Mouse (Mus musculus): ENCODE results near the gene Eif4h. TPM values are rescaled to one million over a fixed set of nuclear protein-coding genes. Genes with fewer than 3 reads are reported as not detected.

Eif4h gene
- polyA plus RNA-seq, 1 experiment from 2014 or later = 480 TPM

DNA sequence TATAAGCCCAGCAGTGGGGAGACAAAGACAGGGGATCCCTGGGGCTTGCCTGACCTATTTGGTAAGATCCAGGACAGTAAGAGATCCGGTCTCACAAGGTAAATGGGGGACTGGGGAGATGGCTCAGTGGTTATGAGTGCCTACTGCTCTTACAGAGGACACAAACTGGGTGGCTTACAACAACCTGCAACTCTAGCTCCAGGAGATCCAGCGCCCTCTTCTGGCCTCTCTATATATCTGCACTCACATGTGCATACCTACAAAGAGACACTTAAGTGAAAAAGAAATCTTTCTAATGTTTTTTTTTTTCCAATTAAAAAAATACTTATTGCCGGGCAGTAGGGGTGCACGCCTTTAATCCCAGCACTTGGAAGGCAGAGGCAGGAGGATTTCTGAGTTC lies 7.2 kb upstream of the Eif4h start:
- Histone ChIP-seq H3K9ac (no peak overlapping the region), H3K27ac (no peak overlapping the region), H3K4me2 (replicated peaks) (no peak overlapping the region), H3K27me3 (no peaks in the 10 kb centered on the region), H3K4me3 (no peak overlapping the region), H3K36me3 (no peaks in the 10 kb centered on the region), H3K9me3 (no peaks in the 10 kb centered on the region), H3K4me1 (no peaks in the 10 kb centered on the region)
- no peak for ATAC-seq (ENCODE audit: low FRiP score, low read depth)
- 70% methylated on average over 4 of the region's 4 CpGs for WGBS

DNA sequence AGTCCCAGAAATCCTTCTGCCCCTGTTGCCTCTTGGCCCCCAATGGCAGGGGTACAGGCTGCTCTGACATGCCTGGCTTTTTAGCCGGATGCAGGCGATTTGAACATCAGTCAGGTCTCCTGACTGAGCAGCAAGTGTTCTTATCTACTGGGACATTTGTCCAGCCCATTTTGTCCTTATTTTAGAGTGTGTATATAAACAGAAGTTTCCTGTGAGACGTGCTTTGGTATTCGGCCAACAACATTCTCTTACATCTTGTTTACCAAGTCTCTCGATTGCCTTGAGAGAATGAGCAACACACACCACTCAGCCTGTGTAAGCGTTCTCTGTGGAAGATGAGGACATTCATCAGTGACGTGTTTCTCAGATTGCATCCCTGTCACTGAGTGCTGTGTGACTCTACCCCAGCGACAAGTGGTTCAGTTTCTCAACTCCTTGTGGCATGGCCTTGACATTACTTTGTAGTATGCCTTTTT lies 5.4 kb upstream of the Eif4h start:
- Histone ChIP-seq H3K9ac (no peak overlapping the region), H3K4me2 (replicated peaks) (no peak overlapping the region), H3K27me3 (no peaks in the 10 kb centered on the region), H3K36me3 (no peaks in the 10 kb centered on the region), H3K9me3 (no peaks in the 10 kb centered on the region), H3K4me3 (no peak overlapping the region), H3K4me1 (no peaks in the 10 kb centered on the region), H3K27ac (no peak overlapping the region)
- no peak for ATAC-seq (ENCODE audit: low FRiP score, low read depth)
- 63% methylated on average over 8 of the region's 8 CpGs for WGBS

DNA sequence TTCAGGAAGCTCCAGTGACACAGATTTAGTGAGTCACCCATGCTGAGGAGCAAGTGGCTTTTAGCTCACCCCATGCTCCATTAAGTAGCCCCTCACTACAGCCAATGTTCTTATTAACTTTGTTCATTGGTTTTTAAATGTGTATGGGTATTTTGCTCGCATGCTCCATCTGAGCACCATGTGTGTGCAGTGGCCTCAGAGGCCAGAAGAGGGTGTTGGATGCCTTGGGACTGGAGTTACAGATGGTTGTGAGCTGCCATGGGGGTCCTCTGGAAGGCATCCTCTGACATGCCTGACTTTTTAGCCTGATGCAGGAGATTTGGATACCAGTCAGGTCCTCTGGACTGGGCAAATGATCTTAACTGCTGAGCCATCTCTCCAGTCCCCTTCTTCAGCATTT lies 4.8 kb upstream of the Eif4h start:
- Histone ChIP-seq H3K36me3 (no peaks in the 10 kb centered on the region), H3K9me3 (no peaks in the 10 kb centered on the region), H3K4me3 (no peak overlapping the region), H3K27ac (no peak overlapping the region), H3K9ac (no peak overlapping the region), H3K27me3 (no peaks in the 10 kb centered on the region), H3K4me2 (replicated peaks) (no peak overlapping the region), H3K4me1 (no peaks in the 10 kb centered on the region)
- ATAC-seq (ENCODE audit: low FRiP score, low read depth) = no peak
- 55% methylated on average over 1 of the region's 1 CpGs for WGBS

DNA sequence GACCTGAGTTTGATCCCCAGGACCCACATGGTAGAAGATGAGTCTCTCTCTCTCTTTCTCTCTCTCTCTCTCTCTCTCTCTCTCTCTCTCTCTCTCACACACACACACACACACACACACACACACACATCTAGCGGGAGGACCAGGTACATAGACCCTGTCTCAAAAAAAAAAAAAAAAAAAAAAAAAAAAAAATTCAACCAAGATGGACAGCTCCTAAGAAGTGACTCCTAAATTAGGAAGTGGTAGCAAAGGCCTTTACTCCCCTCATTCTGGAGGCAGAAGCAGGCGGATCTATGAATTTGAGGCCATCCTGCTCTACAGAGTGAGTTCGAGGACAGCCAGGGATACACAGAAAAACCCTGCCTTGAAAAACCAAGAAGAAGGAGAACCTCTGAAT lies 1.1 kb upstream of the Eif4h start:
- no peak overlapping the region for H3K27ac ChIP-seq
- no peak overlapping the region for H3K9ac ChIP-seq
- ATAC-seq (ENCODE audit: low FRiP score, low read depth) = no peak
- H3K4me1 ChIP-seq = peaks cover 11% of the 10 kb centered on the region
- no peaks in the 10 kb centered on the region for H3K27me3 ChIP-seq
- no peak overlapping the region for H3K4me2 ChIP-seq (replicated peaks)
- H3K9me3 ChIP-seq = no peaks in the 10 kb centered on the region
- H3K4me3 ChIP-seq = no peak overlapping the region
- H3K36me3 ChIP-seq = peaks cover 13% of the 10 kb centered on the region
- 93% methylated on average over 3 of the region's 3 CpGs for WGBS

DNA sequence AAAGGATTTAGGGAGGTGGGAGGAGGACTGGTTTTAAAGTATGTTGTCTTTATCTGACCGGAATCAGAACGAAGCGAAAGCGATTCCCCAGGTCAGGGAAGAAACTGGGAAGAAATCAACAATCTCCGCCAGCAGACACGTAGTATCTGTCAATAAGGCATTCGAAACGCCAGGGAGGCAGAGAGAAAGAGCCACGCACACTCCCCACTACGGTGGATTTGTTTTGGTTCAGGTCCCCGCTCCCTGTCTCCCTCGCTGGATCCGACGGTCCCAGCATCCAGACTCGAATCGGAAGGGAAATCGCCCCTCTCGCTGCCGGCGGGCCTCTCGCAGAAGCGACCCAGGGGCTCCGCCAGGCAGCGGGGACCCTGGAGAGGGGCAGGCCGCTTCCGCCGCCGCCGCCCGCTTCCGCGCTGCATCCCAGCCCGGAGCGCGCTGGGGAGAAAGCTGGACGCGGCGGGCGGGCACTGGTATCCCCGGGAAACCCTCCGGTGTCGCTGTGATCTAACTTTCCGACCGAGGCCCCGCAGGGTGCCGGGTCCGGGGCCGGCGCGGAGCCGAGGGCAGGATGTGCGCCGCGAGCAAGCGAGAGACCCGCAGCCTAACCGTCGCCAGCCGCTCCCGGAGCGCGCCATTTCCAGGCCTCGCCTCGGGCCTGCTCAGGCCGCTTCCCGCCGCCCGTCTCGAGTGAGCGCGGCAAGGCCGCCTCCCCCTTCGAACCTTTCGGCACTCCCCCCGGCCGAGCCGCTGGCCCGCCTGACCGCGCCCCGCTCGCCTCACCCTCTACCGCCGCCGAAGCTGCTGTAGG lies 625 bp downstream of the Eif4h start:
- Histone ChIP-seq H3K9ac (peak overlapping the region; percentile 100), H3K4me3 (peak overlapping the region; percentile 98), H3K9me3 (no peaks in the 10 kb centered on the region), H3K36me3 (peaks cover 28% of the 10 kb centered on the region), H3K27me3 (no peaks in the 10 kb centered on the region), H3K4me1 (peaks cover 11% of the 10 kb centered on the region), H3K4me2 (replicated peaks) (peak overlapping the region; percentile 82), H3K27ac (peak overlapping the region; percentile 94)
- peak; percentile 71 for ATAC-seq (ENCODE audit: low FRiP score, low read depth)
- WGBS = under 1% methylated on average over 85 of the region's 85 CpGs

DNA sequence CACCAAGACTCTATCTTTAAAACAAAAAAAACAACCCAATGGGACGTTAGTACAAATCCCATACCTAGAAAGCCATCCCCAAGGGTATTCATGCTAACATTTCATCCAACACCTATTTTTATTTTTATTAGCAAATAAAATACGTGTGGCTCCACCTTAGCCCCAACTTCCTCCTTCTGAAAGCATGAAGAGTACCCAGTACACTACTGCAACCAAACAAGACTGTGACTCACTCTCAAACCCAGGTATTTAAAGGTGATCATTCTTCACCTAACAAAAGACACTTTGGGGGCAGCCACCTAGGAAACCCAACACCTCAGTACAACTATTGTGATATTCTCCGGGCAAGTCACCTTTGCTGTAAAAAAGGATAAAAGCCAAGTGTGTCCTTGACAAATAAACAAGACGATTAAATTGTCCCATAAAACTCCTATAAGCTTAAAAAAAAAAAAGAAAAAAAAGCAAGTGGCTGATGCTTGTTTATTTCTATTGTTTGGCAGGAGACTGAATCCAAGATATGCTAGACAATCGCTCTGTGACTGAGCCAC lies 1.4 kb downstream of the Eif4h start:
- peak overlapping the region; percentile 98 for H3K4me3 ChIP-seq
- 13% methylated on average over 5 of the region's 5 CpGs for WGBS
- ATAC-seq (ENCODE audit: low FRiP score, low read depth) = no peak
- peaks cover 16% of the 10 kb centered on the region for H3K4me1 ChIP-seq
- no peaks in the 10 kb centered on the region for H3K9me3 ChIP-seq
- peak overlapping the region; percentile 94; the same call in 1 of the 2 replicates for H3K27ac ChIP-seq
- H3K36me3 ChIP-seq = peaks cover 36% of the 10 kb centered on the region
- H3K9ac ChIP-seq = peak overlapping the region; percentile 100
- no peaks in the 10 kb centered on the region for H3K27me3 ChIP-seq
- H3K4me2 ChIP-seq (replicated peaks) = peak overlapping the region; percentile 82

DNA sequence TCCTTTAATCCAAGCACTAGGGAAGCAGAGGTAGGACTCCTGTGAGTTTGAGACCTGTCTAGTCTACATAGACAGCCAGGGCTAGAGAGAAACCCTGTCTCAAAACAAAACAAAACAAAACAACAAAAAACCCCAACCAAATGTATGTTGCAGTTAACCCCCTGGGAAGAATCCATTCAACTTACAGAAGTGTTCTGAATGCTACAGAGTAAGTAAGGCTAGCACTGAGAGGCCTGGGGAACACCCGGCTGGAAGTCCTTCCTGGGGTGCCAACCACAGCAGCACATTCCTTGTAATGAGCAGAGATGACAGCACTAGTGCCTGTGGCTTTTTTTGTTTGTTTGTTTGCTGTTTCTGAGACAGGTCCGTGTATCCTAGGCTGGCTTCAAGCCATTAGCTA lies 6.4 kb downstream of the Eif4h start:
- Histone ChIP-seq H3K9ac (no peak overlapping the region), H3K4me1 (peaks cover 24% of the 10 kb centered on the region), H3K36me3 (peaks cover 81% of the 10 kb centered on the region), H3K4me2 (replicated peaks) (no peak overlapping the region), H3K27me3 (no peaks in the 10 kb centered on the region), H3K4me3 (no peak overlapping the region), H3K9me3 (no peaks in the 10 kb centered on the region), H3K27ac (no peak overlapping the region)
- whole genome bisulfite sequencing = 72% methylated on average over 2 of the region's 2 CpGs
- ATAC-seq (ENCODE audit: low FRiP score, low read depth) = no peak

DNA sequence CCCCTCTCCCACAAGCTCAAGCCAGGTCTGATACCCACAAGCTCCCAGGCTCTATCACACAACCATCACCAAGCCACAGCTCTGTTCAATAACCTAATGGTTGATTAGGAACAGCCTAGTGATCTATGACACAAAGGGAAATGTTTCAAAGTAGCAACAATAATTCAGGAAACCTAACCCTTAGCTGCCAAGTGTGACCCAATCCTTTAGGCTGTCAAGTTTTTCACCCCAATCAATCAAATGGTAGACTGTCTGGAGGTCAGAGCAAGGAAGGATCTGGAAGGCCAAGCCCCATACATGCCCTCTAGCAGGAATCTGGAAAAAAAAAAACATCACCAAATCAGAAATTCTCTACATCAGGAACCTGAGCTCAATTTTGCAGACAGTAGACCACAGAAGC lies 8.5 kb downstream of the Eif4h start:
- Histone ChIP-seq H3K9ac (no peak overlapping the region), H3K27me3 (no peaks in the 10 kb centered on the region), H3K4me3 (no peak overlapping the region), H3K4me1 (peaks cover 15% of the 10 kb centered on the region; the same call in 1 of the 2 replicates), H3K36me3 (peaks cover 93% of the 10 kb centered on the region), H3K27ac (no peak overlapping the region), H3K4me2 (replicated peaks) (no peak overlapping the region), H3K9me3 (no peaks in the 10 kb centered on the region)
- no peak for ATAC-seq (ENCODE audit: low FRiP score, low read depth)

DNA sequence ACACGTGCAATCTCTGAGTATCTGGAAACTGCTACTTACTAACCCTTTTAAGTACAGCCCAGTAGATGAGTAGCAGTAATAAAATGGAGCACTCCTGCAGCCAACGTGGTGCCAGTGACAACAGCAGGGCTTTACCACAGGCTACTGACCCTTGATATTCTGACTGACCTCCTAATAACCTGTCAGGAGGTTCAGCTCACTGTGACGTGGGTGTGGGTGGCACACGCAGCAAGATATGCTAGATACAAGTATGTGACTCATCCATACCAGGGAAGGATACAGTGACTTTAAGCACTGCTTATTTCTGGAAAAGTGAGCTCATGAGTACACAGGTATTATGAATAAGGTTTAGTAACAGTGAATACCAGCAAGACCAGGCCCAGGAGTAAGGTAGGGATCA lies 9.8 kb downstream of the Eif4h start:
- Histone ChIP-seq H3K9me3 (no peaks in the 10 kb centered on the region), H3K4me1 (peaks cover 15% of the 10 kb centered on the region; the same call in 1 of the 2 replicates), H3K27ac (no peak overlapping the region), H3K27me3 (no peaks in the 10 kb centered on the region), H3K4me3 (no peak overlapping the region), H3K9ac (no peak overlapping the region), H3K36me3 (peaks cover 95% of the 10 kb centered on the region), H3K4me2 (replicated peaks) (no peak overlapping the region)
- no peak for ATAC-seq (ENCODE audit: low FRiP score, low read depth)
- WGBS = 78% methylated on average over 4 of the region's 4 CpGs

DNA sequence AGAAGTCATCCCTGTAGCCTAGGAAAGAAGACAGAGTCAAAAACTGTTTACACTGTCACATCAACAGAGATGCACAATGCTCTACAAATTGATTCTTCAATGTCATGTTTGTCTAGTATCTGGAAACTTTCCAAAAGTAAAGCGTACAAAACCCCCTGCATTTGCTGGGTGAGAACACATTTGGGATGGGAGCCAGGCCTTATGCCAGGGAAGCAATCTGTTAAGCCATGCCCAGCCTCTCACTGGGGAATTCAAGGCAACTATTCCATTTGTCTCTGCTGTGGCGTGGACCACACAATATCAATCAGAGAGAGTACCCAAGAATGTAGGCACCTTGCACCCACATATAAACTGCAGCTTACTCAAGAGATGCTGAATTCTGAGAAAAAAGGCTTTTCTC lies 17.2 kb downstream of the Eif4h start:
- no peak overlapping the region for H3K9ac ChIP-seq
- peaks cover 100% of the 10 kb centered on the region for H3K36me3 ChIP-seq
- no peak for ATAC-seq (ENCODE audit: low FRiP score, low read depth)
- no peaks in the 10 kb centered on the region for H3K27me3 ChIP-seq
- H3K4me3 ChIP-seq = no peak overlapping the region
- H3K9me3 ChIP-seq = no peaks in the 10 kb centered on the region
- no peaks in the 10 kb centered on the region for H3K4me1 ChIP-seq
- 92% methylated on average over 2 of the region's 2 CpGs for WGBS
- no peak overlapping the region for H3K4me2 ChIP-seq (replicated peaks)
- H3K27ac ChIP-seq = no peak overlapping the region

DNA sequence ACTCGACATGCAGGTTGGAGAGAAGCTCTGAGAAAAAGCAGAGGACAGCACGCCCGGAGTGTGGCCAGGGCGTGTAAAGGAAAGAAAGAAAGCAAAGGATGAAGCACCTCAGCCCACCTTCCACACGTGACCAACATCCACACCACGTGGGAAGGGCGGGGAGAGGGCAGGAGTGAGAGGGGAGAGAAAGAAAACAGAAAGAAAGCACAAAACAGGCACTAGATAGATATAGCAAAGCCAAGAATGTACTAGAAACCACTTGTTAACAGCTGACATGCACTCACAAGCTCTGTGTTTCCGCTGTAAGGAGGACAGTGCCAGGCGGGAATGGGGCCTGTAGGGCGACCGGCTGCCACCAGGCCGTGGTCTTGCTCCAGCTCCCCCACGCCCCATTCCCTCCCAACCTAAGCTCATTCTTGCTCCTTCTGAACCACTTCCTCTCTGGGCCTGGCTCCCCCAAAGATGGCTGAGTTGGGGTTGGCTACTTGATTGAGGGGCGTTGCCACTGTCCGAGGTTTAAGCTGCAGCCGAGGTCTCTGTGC lies 18.1 kb downstream of the Eif4h start:
- ATAC-seq (ENCODE audit: low FRiP score, low read depth) = no peak
- H3K4me2 ChIP-seq (replicated peaks) = no peak overlapping the region
- no peak overlapping the region for H3K27ac ChIP-seq
- H3K36me3 ChIP-seq = peaks cover 97% of the 10 kb centered on the region
- 95% methylated on average over 16 of the region's 16 CpGs for WGBS
- H3K4me3 ChIP-seq = no peak overlapping the region
- H3K27me3 ChIP-seq = no peaks in the 10 kb centered on the region
- H3K9me3 ChIP-seq = no peaks in the 10 kb centered on the region
- no peak overlapping the region for H3K9ac ChIP-seq
- H3K4me1 ChIP-seq = no peaks in the 10 kb centered on the region

DNA sequence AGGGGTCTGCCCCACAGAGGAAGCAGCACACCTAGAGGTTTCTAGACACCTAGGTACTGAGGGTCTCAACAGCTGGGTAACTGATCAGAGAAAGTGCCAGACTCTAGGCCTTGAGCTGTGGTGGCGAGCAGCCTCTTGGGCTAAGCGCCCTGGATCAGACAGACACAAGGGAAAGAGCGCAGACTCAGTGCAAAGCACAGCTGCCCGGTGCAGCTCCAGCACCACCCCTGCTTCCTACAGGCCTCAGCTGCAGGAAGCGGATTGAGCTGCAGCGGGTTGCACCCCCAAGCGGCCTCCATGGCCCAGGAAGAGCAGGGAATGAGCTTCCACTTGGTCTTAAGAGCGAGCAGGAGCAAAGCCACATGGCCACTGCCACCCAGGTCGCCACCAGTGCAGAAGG lies 18.8 kb downstream of the Eif4h start:
- Histone ChIP-seq H3K9ac (no peak overlapping the region), H3K4me1 (no peaks in the 10 kb centered on the region), H3K9me3 (no peaks in the 10 kb centered on the region), H3K27ac (no peak overlapping the region), H3K4me3 (no peak overlapping the region), H3K36me3 (peaks cover 90% of the 10 kb centered on the region), H3K27me3 (no peaks in the 10 kb centered on the region), H3K4me2 (replicated peaks) (no peak overlapping the region)
- ATAC-seq (ENCODE audit: low FRiP score, low read depth) = no peak
- WGBS = 97% methylated on average over 9 of the region's 9 CpGs

Data from limb, embryonic 13.5 days (tissue).